Comparison of ENCODE assay signal across 21 mouse cellular contexts in genomic region chr10:21575806-21576378, GRCm38 (mm10). TPM values are rescaled to one million over a fixed set of nuclear protein-coding genes. Genes with fewer than 3 reads are reported as not detected.
DNase-seq lines count a peak whose midpoint lies in the region; ATAC-seq lines count a peak whose summit lies in the region.
"Had no signal": no experiment of that assay in that cellular context is flagged by ENCODE, and none has a peak within 500 bp of the region (broad histone marks: within the 10 kb centered on the region; RNA-seq: fewer than 3 reads in every experiment).

No protein-coding gene starts in this region.

- peak; percentile 74 for ATAC-seq in frontal cortex, adult (ENCODE audit: low TSS enrichment)
- peak; percentile 21; the same call in 1 of the 2 replicates for ATAC-seq in neural tube, embryonic 15.5 days (ENCODE audit: low FRiP score)
- ATAC-seq in erythroid progenitor cell, adult 5-6 weeks (replicated peaks; ENCODE audit: low FRiP score, poor library complexity, severe bottlenecking): no peak

- H3K9me3 ChIP-seq in neural tube, embryonic 15.5 days (replicated peaks): no peaks in the 10 kb centered on the region
- H3K9me3 ChIP-seq: liver, embryonic 13.5 days had no signal

- no peak overlapping the region for H3K4me3 ChIP-seq in neural tube, embryonic 15.5 days (replicated peaks)
- H3K4me3 ChIP-seq: liver, embryonic 13.5 days had no signal

- no peak for DNase-seq in frontal cortex, postnatal 25 days (ENCODE audit: low spot score in 2 of 2)
- peak; percentile 33 for DNase-seq in kidney, postnatal 14 days
- no peak for DNase-seq in kidney, postnatal 4 days
- peak; percentile 45 for DNase-seq in brain, adult 2 months (ENCODE audit: low read depth, low spot score)
- no peak for DNase-seq in cerebellum, postnatal 25 days
- DNase-seq: adrenal gland, postnatal 14 days; cerebellum, adult 9-10 months; left cerebral cortex, postnatal 4 days; liver, embryonic 13.5 days had no signal

- no peak overlapping the region for H3K27ac ChIP-seq in neural tube, embryonic 15.5 days (replicated peaks)
- H3K27ac ChIP-seq: hindbrain, embryonic 14.5 days; liver, embryonic 13.5 days had no signal

- 75% methylated on average over 11 of the region's 11 CpGs for WGBS in neural tube, embryonic 15.5 days

- no peak overlapping the region for H3K4me2 ChIP-seq in neural tube, embryonic 15.5 days
- H3K4me2 ChIP-seq: hindbrain, embryonic 14.5 days; liver, embryonic 13.5 days had no signal

- H3K36me3 ChIP-seq in neural tube, embryonic 15.5 days: no peaks in the 10 kb centered on the region
- H3K36me3 ChIP-seq: liver, embryonic 13.5 days had no signal

- H3K4me1 ChIP-seq in neural tube, embryonic 15.5 days: no peaks in the 10 kb centered on the region
- H3K4me1 ChIP-seq: liver, embryonic 13.5 days had no signal

- H3K27me3 ChIP-seq in neural tube, embryonic 15.5 days (replicated peaks): no peaks in the 10 kb centered on the region
- H3K27me3 ChIP-seq: liver, embryonic 13.5 days had no signal

- no peak overlapping the region for H3K9ac ChIP-seq in neural tube, embryonic 15.5 days (replicated peaks)
- H3K9ac ChIP-seq: hindbrain, embryonic 14.5 days; liver, embryonic 13.5 days had no signal

RNA-seq across cellular contexts. Expression of gene 1700020N01Rik, which starts 17.1 kb away (rescaled TPM):
- not detected in 2 replicates for polyA plus RNA-seq in neural tube, embryonic 15.5 days (2015; fragmentation: Nextera tagmentation; extraction: Ambion mirVana)
- not detected in 2 replicates for total RNA-seq in erythroid progenitor cell, adult 5-6 weeks (2015; ENCODE audit: low replicate concordance)
- not detected in 2 replicates for total RNA-seq in erythroid progenitor cell, adult 5-6 weeks (2017; ENCODE audit: low replicate concordance)
- total RNA-seq: adrenal gland, postnatal 14 days; gastrocnemius, adult 18-20 months; heart, adult 8-10 months; layer of hippocampus, postnatal 25 days; left cerebral cortex, postnatal 4 days; megakaryocyte, adult 5-6 weeks; monocyte, adult 5-6 weeks had no signal
- polyA plus RNA-seq: heart, postnatal 0 days; hindbrain, embryonic 14.5 days; large intestine, adult 2 months; liver, embryonic 13.5 days; lung, embryonic 16.5 days had no signal

Comparison
In these comparisons a context has a peak if more than half of its experiments do, and no peak if none do; other contexts are left out.
1. DNase-seq: peak in kidney, postnatal 14 days (single experiment) and brain, adult 2 months (single experiment); none in frontal cortex, postnatal 25 days (0 of 2), kidney, postnatal 4 days (0 of 2) and cerebellum, postnatal 25 days (0 of 2).